8 mouse cellular contexts compared by ENCODE assay signal in genomic region chr15:99369391-99370171, GRCm38 (mm10). TPM values are rescaled to one million over a fixed set of nuclear protein-coding genes. Genes with fewer than 3 reads are reported as not detected.
DNase-seq lines count a peak whose midpoint lies in the region; ATAC-seq and TF ChIP-seq lines count a peak whose summit lies in the region.

No protein-coding gene starts in this region.

- no peak for TF ChIP-seq CTCF in kidney, adult 2 months (conservative IDR thresholded peaks at IDR 0.05; ENCODE audit: insufficient read depth, insufficient read length, low read depth, low read length)
- no peak for TF ChIP-seq CTCF in heart, adult 2 months (IDR thresholded peaks at IDR 0.05)

- DNase-seq in kidney, adult 2 months = peak; percentile 60
- DNase-seq in kidney, adult 18-20 months = no peak
- peak; percentile 26 for DNase-seq in adrenal gland, adult 8-10 months
- no peak for DNase-seq in heart, adult 2 months
- no peak for DNase-seq in midbrain, embryonic 10.5 days (ENCODE audit: low spot score)
- no peak for DNase-seq in thymus, postnatal 36 days
- no peak for DNase-seq in layer of hippocampus, adult 11-12 months (ENCODE audit: low spot score)

- ATAC-seq in kidney, embryonic 16.5 days (ENCODE audit: low FRiP score, low TSS enrichment) = peak; percentile 73; the same call in 1 of the 2 replicates

- H3K4me3 ChIP-seq in kidney, adult 2 months (ENCODE audit: insufficient read depth, low read depth, low read length) = peak overlapping the region; percentile 79
- H3K4me3 ChIP-seq in heart, adult 2 months = peak overlapping the region; percentile 61
- peak overlapping the region; percentile 84 for H3K4me3 ChIP-seq in kidney, embryonic 16.5 days (ENCODE audit: low read length)
- peak overlapping the region; percentile 85 for H3K4me3 ChIP-seq in midbrain, embryonic 10.5 days

- no peaks in the 10 kb centered on the region; the same call in 1 of the 2 replicates for H3K79me2 ChIP-seq in heart, adult 2 months (replicated peaks; ENCODE audit: control insufficient read depth, insufficient read depth, low read length)

- H3K9me3 ChIP-seq in kidney, embryonic 16.5 days (ENCODE audit: low read length) = no peaks in the 10 kb centered on the region
- H3K9me3 ChIP-seq in midbrain, embryonic 10.5 days (replicated peaks) = no peaks in the 10 kb centered on the region

- peak overlapping the region; percentile 94 for H3K9ac ChIP-seq in heart, adult 2 months (ENCODE audit: low read depth, low read length)
- H3K9ac ChIP-seq in kidney, embryonic 16.5 days (replicated peaks; ENCODE audit: low read length) = peak overlapping the region; percentile 88

- WGBS in kidney, adult 2 months = 4% methylated on average over 39 of the region's 39 CpGs
- WGBS in heart, adult 2 months = 5% methylated on average over 26 of the region's 39 CpGs
- 3% methylated on average over 34 of the region's 39 CpGs for WGBS in kidney, embryonic 16.5 days
- WGBS in midbrain, embryonic 10.5 days = 2% methylated on average over 39 of the region's 39 CpGs

- TF ChIP-seq EP300 in heart, adult 2 months (IDR thresholded peaks at IDR 0.05; ENCODE audit: insufficient read depth, low read depth, low read length) = no peak

- no peaks in the 10 kb centered on the region for H3K36me3 ChIP-seq in kidney, adult 2 months (ENCODE audit: control insufficient read depth, insufficient read depth, low read length)
- H3K36me3 ChIP-seq in heart, adult 2 months (ENCODE audit: control insufficient read depth, insufficient read depth, low read length) = peaks cover 4% of the 10 kb centered on the region; the same call in 1 of the 2 replicates
- no peaks in the 10 kb centered on the region for H3K36me3 ChIP-seq in kidney, embryonic 16.5 days (ENCODE audit: insufficient read depth, low read length)
- no peaks in the 10 kb centered on the region for H3K36me3 ChIP-seq in midbrain, embryonic 10.5 days

- H3K27ac ChIP-seq in kidney, adult 2 months (ENCODE audit: insufficient read depth, low read depth, low read length) = peak overlapping the region; percentile 78
- H3K27ac ChIP-seq in heart, adult 2 months = peak overlapping the region; percentile 97
- peak overlapping the region; percentile 86 for H3K27ac ChIP-seq in kidney, embryonic 16.5 days (ENCODE audit: low read length)
- H3K27ac ChIP-seq in midbrain, embryonic 10.5 days (replicated peaks) = peak overlapping the region; percentile 95

- peak overlapping the region; percentile 69 for H3K4me2 ChIP-seq in kidney, embryonic 16.5 days (replicated peaks; ENCODE audit: low read depth, low read length)

- intact Hi-C loops in heart, adult 2 months (cut with DNase I) = loop anchor here (1.0 to 2.0 kb wide), 3 partner anchors 37 to 52 kb away; no protein-coding TSS in a partner anchor

- peaks cover 11% of the 10 kb centered on the region for H3K4me1 ChIP-seq in kidney, adult 2 months (ENCODE audit: control insufficient read depth, insufficient read depth, low read length)
- peaks cover 6% of the 10 kb centered on the region for H3K4me1 ChIP-seq in heart, adult 2 months (ENCODE audit: control insufficient read depth, insufficient read depth, low read length)
- H3K4me1 ChIP-seq in kidney, embryonic 16.5 days (ENCODE audit: insufficient read depth, low read length) = peaks cover 27% of the 10 kb centered on the region
- peaks cover 29% of the 10 kb centered on the region for H3K4me1 ChIP-seq in midbrain, embryonic 10.5 days

- H3K27me3 ChIP-seq in kidney, adult 2 months (replicated peaks; ENCODE audit: control insufficient read depth, insufficient read depth, low read length) = no peaks in the 10 kb centered on the region
- no peaks in the 10 kb centered on the region for H3K27me3 ChIP-seq in heart, adult 2 months (ENCODE audit: control insufficient read depth, insufficient read depth, low read length)
- no peaks in the 10 kb centered on the region for H3K27me3 ChIP-seq in kidney, embryonic 16.5 days (ENCODE audit: insufficient read depth, low read length)
- peaks cover 26% of the 10 kb centered on the region for H3K27me3 ChIP-seq in midbrain, embryonic 10.5 days (ENCODE audit: low read depth, poor library complexity, severe bottlenecking)

- TF ChIP-seq POLR2A in kidney, adult 2 months (IDR thresholded peaks at IDR 0.05; ENCODE audit: low read depth, low read length) = no peak
- TF ChIP-seq POLR2A in heart, adult 2 months (IDR thresholded peaks at IDR 0.05; ENCODE audit: insufficient read depth, low read depth, low read length) = no peak

RNA-seq across cellular contexts. Expression of gene Fmnl3, which starts 0.7 kb away (rescaled TPM):
- 26.8 and 26.9 TPM in 2 replicates for polyA plus RNA-seq in kidney, adult 2 months (2012; rRNA removed)
- 10 to 100 TPM; 16.5 to 29.3 (median 24.4) TPM for total RNA-seq in adrenal gland, adult 8-10 months (2022)
- total RNA-seq in heart, adult 2 months (2021) = 10 to 100 TPM; 14.6 to 18.1 TPM
- polyA plus RNA-seq in heart, adult 2 months (2012; rRNA removed) = 18.6 and 29.3 TPM in 2 replicates
- 27.1 and 29.8 TPM in 2 replicates for polyA plus RNA-seq in kidney, embryonic 16.5 days (2015; fragmentation: Nextera tagmentation; extraction: Ambion mirVana)
- polyA plus RNA-seq in midbrain, embryonic 10.5 days (2016; fragmentation: Nextera tagmentation; extraction: Ambion mirVana) = 10.9 and 12.6 TPM in 2 replicates

RNA-seq across cellular contexts. Expression of gene Tmbim6, which starts 23.1 kb away (rescaled TPM):
- polyA plus RNA-seq in kidney, adult 2 months (2012; rRNA removed) = 2,322 and 2,701 TPM in 2 replicates
- total RNA-seq in adrenal gland, adult 8-10 months (2022) = 100 to 1,000 TPM; 442 to 837 (median 596) TPM
- 100 to 1,000 TPM; 207 to 253 TPM for total RNA-seq in heart, adult 2 months (2021)
- polyA plus RNA-seq in heart, adult 2 months (2012; rRNA removed) = 334 and 409 TPM in 2 replicates
- 634 and 653 TPM in 2 replicates for polyA plus RNA-seq in kidney, embryonic 16.5 days (2015; fragmentation: Nextera tagmentation; extraction: Ambion mirVana)
- polyA plus RNA-seq in midbrain, embryonic 10.5 days (2016; fragmentation: Nextera tagmentation; extraction: Ambion mirVana) = 288 and 305 TPM in 2 replicates

Comparison
In these comparisons a context has a peak if more than half of its experiments do, and no peak if none do; other contexts are left out.
1. DNase-seq: peak in kidney, adult 2 months (single experiment) and adrenal gland, adult 8-10 months (single experiment); none in kidney, adult 18-20 months (single experiment), heart, adult 2 months (0 of 2), midbrain, embryonic 10.5 days (single experiment), thymus, postnatal 36 days (0 of 2) and layer of hippocampus, adult 11-12 months (single experiment).
2. Peak in every context shown above with its lines, with median percentiles within 50 percentile points of each other: H3K27ac ChIP-seq and H3K4me3 ChIP-seq.